Mouse (Mus musculus) C2C12 (cell line): ENCODE measurements around the gene Ldlrap1. TPM values are rescaled to one million over a fixed set of nuclear protein-coding genes. Genes with fewer than 3 reads are reported as not detected.

Experiments used
- H3K27me3 ChIP-seq: one replicate; pipeline ENCODE4 v1.6.1; 2011; ENCODE audit not compliant: control insufficient read depth, insufficient read depth, insufficient read length
- H3K36me3 ChIP-seq: one replicate; pipeline ENCODE4 v1.6.1; 2011; ENCODE audit not compliant: control insufficient read depth, insufficient read depth
- H3K4me3 ChIP-seq: one replicate; pipeline ENCODE4 v1.5.1; 2011; ENCODE audit warnings: mild to moderate bottlenecking, control low read depth; ENCODE audit not compliant: poor library complexity, insufficient read depth, severe bottlenecking
- H3K79me2 ChIP-seq: one replicate; pipeline ENCODE4 v1.6.1; 2011; ENCODE audit not compliant: control insufficient read depth, insufficient read depth
- H3K79me3 ChIP-seq: one replicate; pipeline ENCODE4 v1.6.1; 2011; ENCODE audit warnings: low read depth, control low read depth
- H3ac ChIP-seq: one replicate; pipeline ENCODE3; 2011; ENCODE audit warnings: low read depth; ENCODE audit not compliant: control insufficient read depth, insufficient read length
- CEBPB ChIP-seq: IDR thresholded peaks from one replicate; pipeline ENCODE4 v1.6.1; 2011; ENCODE audit warnings: low read depth, mild to moderate bottlenecking, control low read depth, moderate library complexity
- CTCF ChIP-seq: IDR thresholded peaks from one replicate; pipeline ENCODE4 v1.5.1; 2011; ENCODE audit not compliant: control insufficient read depth, insufficient read depth, insufficient read length
- MAX ChIP-seq: IDR thresholded peaks from one replicate; pipeline ENCODE4 v1.6.1; 2011; ENCODE audit warnings: mild to moderate bottlenecking, control low read depth
- MYOD1 ChIP-seq: IDR thresholded peaks from one replicate; pipeline ENCODE4 v1.6.1; 2011; ENCODE audit warnings: low read depth; ENCODE audit not compliant: control insufficient read depth, insufficient read length
- MYOG ChIP-seq: IDR thresholded peaks from one replicate; pipeline ENCODE4 v1.6.1; 2011; ENCODE audit not compliant: control insufficient read depth, insufficient read length; ENCODE audit errors: extremely low read depth
- USF1 ChIP-seq: IDR thresholded peaks from one replicate; pipeline ENCODE4 v1.6.1; 2011; ENCODE audit warnings: low read depth, mild to moderate bottlenecking, control low read depth, moderate library complexity
- polyA plus RNA-seq: library from polyadenylated mRNA; unstranded; fragments of >200 nt; fragmentation: generic; extraction: Trizol; gene quantifications from one replicate; pipeline ENCODE4 v1.2.1, GENCODE M21; 2012; ENCODE audit warnings: missing spikeins

Ldlrap1 gene
- polyA plus RNA-seq, 1 experiment, result 30.8 TPM

DNA sequence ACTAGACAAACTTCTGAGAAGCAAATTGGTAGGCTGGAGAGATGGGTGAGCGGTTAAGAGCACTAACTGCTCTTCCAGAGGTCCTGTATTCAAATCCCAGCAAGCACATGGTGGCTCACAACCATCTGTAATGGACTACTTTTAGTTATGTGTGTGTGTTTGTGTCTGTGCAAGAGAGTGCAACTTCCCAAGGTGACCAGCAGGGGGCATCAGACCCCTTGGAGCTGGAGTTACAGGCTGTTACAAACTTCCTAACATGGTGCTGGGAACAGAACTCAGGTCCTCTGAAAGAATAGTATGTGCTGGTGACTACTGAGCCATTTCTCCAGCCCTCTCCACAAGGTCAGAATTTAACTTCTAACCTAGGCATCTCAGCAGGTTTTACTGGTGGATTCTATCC is 75.4 kb downstream of the Ldlrap1 start:
- Histone ChIP-seq H3K27me3 (no peaks in the 10 kb centered on the region), H3K79me2 (no peaks in the 10 kb centered on the region), H3ac (no peak overlapping the region), H3K36me3 (no peaks in the 10 kb centered on the region), H3K79me3 (no peaks in the 10 kb centered on the region), H3K4me3 (no peak overlapping the region)
- TF ChIP-seq MYOD1 (no peak), USF1 (no peak), CTCF (no peak), CEBPB (no peak), MYOG (no peak), MAX (no peak)

Other genes with a start within 250 kb of the Ldlrap1 start
- 66.6 TPM for gene Mtfr1l, start 232.6 kb downstream of the Ldlrap1 start, polyA plus RNA-seq
- gene Selenon, start 215.9 kb downstream of the Ldlrap1 start, polyA plus RNA-seq, result 46.4 TPM
- gene Man1c1, start 63.7 kb downstream of the Ldlrap1 start, polyA plus RNA-seq, result 6.7 TPM
- 14.6 TPM for gene Maco1, start 85.3 kb upstream of the Ldlrap1 start, polyA plus RNA-seq
- 0.14 TPM for gene Rhd, start 96.5 kb upstream of the Ldlrap1 start, polyA plus RNA-seq
- 94.9 TPM for gene Tmem50a, start 147.0 kb upstream of the Ldlrap1 start, polyA plus RNA-seq
- gene Rsrp1, start 155.6 kb upstream of the Ldlrap1 start, polyA plus RNA-seq, result 35.4 TPM
- gene Syf2, start 162.9 kb upstream of the Ldlrap1 start, polyA plus RNA-seq, result 48.6 TPM